Mouse (Mus musculus) CH12.LX (cell line): ENCODE data around the gene Sema4a.

Experiments
- CTCF ChIP-seq, 2 experiments: IDR thresholded peaks in 1 of 2; conservative IDR thresholded peaks in 1 of 2; 2 replicates each; pipeline ENCODE4 v1.5.1; 2011 to 2012; ENCODE audit warnings: low read depth in 2 of 2, low read length in 2 of 2, improper control_type of control experiment in 1 of 2, inconsistent platforms in 1 of 2, mild to moderate bottlenecking in 1 of 2, moderate library complexity in 1 of 2
- E2F4 ChIP-seq: IDR thresholded peaks from 2 replicates; pipeline ENCODE4 v1.6.1; 2011; ENCODE audit warnings: low read depth, low read length, improper control_type of control experiment; ENCODE audit not compliant: insufficient replicate concordance
- EP300 ChIP-seq: IDR thresholded peaks from 2 replicates; pipeline ENCODE4 v1.6.1; 2011; ENCODE audit warnings: low read length, improper control_type of control experiment
- KAT2A ChIP-seq: IDR thresholded peaks from 2 replicates; pipeline ENCODE4 v1.6.1; 2012; ENCODE audit warnings: low read length, improper control_type of control experiment, inconsistent platforms; ENCODE audit not compliant: insufficient replicate concordance
- MYC ChIP-seq: IDR thresholded peaks from 2 replicates; pipeline ENCODE4 v1.6.1; 2011; ENCODE audit warnings: low read depth, mild to moderate bottlenecking, improper control_type of control experiment, low read length
- POLR2A ChIP-seq: IDR thresholded peaks from 2 replicates; pipeline ENCODE4 v1.6.1; 2011; ENCODE audit warnings: low read depth, mild to moderate bottlenecking, improper control_type of control experiment, low read length
- UBTF ChIP-seq: IDR thresholded peaks from 2 replicates; pipeline ENCODE4 v1.6.1; 2012; ENCODE audit warnings: low read depth, mild to moderate bottlenecking, inconsistent platforms, low read length, improper control_type of control experiment, moderate library complexity

DNA sequence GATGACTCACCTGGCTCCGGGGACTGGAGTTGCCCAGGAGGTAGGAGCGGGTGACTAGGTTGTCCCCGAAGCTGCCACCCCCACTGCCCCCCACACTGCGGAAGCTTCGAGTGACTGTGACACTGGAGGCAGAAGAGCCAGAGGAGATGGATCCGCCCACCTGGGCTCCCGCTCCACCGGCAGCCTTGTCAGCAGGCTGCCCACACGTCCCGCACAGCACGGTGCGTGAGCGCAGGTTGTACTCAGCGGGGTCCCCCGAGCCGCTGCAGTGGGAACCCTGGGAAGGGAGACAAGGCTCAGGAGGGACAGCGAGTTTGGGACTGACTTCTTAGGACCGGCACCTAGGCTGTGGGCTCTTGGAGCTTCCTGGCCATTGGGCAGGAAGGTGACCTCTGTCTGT lies 21.4 kb upstream of the Sema4a start:
- TF ChIP-seq CTCF (conservative IDR thresholded peaks at IDR 0.05 in 1 of 2, IDR thresholded peaks at IDR 0.05 in 1 of 2; ENCODE audit: low read depth in 2 of 2, low read length in 2 of 2) (no peak), KAT2A (no peak), UBTF (no peak), MYC (no peak), EP300 (no peak), E2F4 (no peak), POLR2A (no peak)
